Mouse (Mus musculus): ENCODE results near the gene 4930524J08Rik.
A peak's percentile ranks its signal among the peaks of the same experiment; 100 is the strongest.

4930524J08Rik gene

DNA sequence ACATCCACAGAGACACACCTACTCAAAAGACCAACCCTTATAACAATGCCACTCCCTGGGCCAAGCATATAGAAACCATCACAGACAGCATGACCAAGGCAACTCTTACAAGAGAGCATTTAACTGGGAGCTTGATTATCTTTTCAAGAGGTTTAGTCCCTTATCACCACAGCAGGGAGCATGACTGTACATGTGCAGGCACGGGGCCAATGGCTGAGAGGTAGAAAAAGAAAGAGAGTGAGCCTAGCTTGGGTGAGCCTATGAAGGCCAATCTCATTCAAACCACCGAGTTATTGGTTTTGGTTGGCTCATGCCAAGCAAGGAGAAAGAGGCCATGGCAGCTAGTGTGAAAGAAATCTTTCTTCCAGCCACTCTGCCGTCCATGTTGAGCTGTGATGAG is 26.6 kb downstream of the 4930524J08Rik start:
- no peak for DNase-seq (ENCODE audit: low read depth, low spot score)

GRCm38 (mm10) chr5:100005896-100006295 is 27.0 kb downstream of the 4930524J08Rik start:
- no peak for DNase-seq (ENCODE audit: low read depth, low spot score)

GRCm38 (mm10) chr5:100006324-100007039 is 27.6 kb downstream of the 4930524J08Rik start:
- DNase-seq (ENCODE audit: low read depth, low spot score): no peak

DNA sequence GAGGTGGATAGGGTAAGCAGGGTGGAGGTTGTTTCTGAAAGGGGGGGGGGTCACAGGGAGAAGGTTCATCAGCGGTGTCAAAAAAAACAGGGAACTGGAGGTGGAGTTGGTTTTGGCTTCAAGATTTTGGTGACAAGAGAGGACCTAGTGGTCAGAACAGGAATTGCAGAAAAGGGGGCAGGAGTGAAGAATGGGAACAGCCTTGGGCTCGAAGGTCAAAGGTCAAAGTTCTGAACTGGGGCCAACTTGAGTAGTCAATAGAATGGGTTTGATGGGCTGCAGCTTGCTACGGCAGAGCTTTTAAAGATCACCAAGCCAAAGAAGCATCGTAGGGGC is 28.1 kb downstream of the 4930524J08Rik start:
- DNase-seq (ENCODE audit: low read depth, low spot score): peak; percentile 39

DNA sequence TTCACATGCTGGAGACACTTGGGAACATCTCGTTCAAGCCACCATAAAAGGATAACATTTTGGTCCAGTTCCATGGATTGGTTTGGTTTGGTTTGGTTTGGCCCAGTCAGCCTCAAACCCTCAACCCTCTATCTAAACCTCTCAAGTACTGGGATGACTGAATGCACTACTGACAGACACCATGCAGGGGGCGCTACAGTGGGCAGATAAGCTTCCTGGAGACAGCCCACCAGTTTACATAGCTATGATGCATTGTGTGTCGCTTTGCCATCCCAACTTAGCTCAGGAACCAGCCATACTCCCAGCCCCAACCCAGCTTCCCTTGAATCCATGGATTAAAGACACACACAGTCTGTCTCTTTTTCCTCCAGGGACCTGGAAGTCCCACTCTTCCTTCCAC is 29.6 kb downstream of the 4930524J08Rik start:
- no peak for DNase-seq (ENCODE audit: low read depth, low spot score)

DNA sequence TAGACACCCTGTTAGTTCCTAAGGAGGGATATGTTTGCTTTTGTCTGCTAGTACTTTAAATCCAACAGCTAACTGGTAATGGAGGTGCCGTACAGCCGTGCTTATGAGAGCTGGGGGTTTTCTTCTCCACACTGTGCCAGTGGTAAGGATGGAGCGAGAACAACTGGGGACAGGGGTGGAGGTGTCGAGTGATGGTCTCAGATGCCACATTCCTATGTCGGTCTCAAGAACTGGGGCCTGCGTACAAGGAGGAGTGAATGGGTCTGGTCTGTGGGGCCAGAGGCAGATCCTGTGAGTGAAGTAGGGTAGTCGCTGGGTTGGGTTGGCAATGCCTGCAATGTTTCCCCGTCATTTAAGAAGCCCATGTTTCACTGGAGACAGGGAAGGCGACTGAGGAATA is 33.7 kb downstream of the 4930524J08Rik start:
- DNase-seq (ENCODE audit: low read depth, low spot score): no peak

DNA sequence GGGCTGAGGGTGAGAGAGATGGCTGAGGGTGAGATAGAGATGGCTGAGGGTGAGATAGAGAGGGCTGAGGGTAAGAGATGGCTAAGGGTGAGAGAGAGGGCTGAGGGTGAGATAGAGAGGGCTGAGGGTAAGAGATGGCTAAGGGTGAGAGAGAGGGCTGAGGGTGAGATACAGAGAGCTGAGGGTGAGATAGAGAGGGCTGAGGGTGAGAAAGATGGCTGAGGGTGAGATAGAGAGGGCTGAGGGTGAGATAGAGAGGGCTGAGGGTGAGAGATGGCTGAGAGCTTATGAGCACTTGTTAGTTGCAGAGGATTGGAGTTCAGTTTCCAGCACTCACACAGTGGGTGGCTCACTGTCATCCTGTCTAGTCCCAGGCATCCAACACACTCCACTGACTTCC is 41.2 kb downstream of the 4930524J08Rik start:
- no peak for DNase-seq (ENCODE audit: low read depth, low spot score)

- DNase-seq (ENCODE audit: low read depth, low spot score): no peak
Measured at GRCm38 (mm10) chr5:100024403-100024802, 45.5 kb downstream of the 4930524J08Rik start.

DNA sequence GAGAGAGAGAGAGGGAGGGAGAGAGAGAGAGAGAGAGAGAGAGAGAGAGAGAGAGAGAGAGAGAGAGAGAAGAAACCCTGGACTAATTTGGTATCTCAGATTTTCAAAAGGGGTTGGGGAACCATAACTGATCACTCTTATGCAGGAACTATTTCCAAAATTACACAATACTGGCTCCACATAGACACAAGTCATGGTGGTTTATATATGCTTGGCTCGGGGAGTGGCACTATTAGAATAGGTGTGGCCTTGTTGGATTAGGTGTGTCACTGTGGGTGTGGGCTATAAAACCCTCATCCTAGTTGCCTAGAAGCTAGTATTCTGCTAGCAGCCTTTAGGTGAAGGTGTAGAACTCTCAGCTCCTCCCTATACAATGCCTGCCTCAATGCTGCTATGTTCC is 46.0 kb downstream of the 4930524J08Rik start:
- no peak for DNase-seq (ENCODE audit: low read depth, low spot score)
